Mouse (Mus musculus): ENCODE results near the gene Gm20662. TPM values are rescaled to one million over a fixed set of nuclear protein-coding genes. Genes with fewer than 3 reads are reported as not detected.

Gm20662 gene
- polyA plus RNA-seq, 1 experiment from 2014 or later = 0.25 TPM

DNA sequence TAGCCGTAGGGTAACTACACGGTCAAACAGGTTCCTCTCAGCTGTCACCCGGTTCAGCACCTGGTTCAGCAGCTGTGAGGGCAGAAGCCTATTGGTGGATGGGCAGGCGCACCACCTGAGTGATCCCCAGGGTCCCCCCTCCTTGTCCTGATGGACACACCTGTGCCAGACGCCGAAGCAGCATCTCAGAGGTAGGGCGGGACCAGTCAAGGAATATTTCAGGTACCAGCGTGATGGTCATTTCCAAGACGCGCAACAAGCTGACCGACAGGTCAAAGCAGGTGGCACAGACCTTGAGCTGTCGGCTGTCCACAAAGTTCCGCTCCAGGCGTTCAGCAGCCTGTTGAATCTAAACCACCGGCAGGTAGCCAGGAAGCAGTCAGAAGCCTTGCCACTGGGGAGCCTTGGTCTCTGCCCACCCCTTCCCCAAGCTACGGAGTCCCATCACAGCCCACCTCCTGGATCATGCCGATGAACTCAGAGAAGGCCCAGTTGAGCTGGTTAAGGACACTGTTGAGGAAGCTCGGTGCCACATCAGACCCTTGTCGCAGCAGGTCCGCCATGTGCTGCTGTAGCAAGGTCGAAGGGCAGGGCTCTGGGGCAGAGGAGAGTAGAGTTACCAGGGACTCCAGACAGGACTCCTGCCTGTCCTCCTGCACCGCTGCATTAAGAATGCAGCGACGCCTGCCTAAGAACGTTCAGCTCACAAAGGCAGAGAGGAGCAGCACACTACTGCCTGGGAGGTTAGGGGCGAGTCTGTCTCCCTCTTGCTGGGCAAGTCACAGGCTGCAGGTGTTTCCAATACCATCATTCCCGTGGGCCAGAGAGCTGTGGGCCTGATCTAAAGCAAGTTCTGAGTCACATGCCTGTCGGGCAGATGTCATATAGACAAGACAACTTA is 60.5 kb downstream of the Gm20662 start:
- no peak overlapping the region for H3K4me2 ChIP-seq (ENCODE audit: low read length)
- H3K4me3 ChIP-seq (replicated peaks; ENCODE audit: low read depth, low read length) = no peak overlapping the region
- ATAC-seq (replicated peaks; ENCODE audit: low FRiP score, low read depth) (no peak), DNase-seq (ENCODE audit: low spot score) (no peak)
- WGBS = 75% methylated on average over 28 of the region's 28 CpGs
- no peak overlapping the region for H3K9ac ChIP-seq (ENCODE audit: low read depth, low read length)
- H3K27me3 ChIP-seq (ENCODE audit: insufficient read depth, low read length) = no peaks in the 10 kb centered on the region
- no peak overlapping the region for H3K27ac ChIP-seq
- peaks cover 3% of the 10 kb centered on the region; the same call in 1 of the 2 replicates for H3K4me1 ChIP-seq (replicated peaks; ENCODE audit: insufficient read depth, low read length)
- TF ChIP-seq CTCF (IDR thresholded peaks at IDR 0.05; ENCODE audit: low read depth) = no peak
- H3K36me3 ChIP-seq (ENCODE audit: insufficient read depth, low read length) = peaks cover 45% of the 10 kb centered on the region
- no peaks in the 10 kb centered on the region for H3K9me3 ChIP-seq (replicated peaks; ENCODE audit: low read length)

GRCm38 (mm10) chr9:108057262-108057562 is 61.1 kb downstream of the Gm20662 start:
- 87% methylated on average over 5 of the region's 5 CpGs for WGBS
- Histone ChIP-seq H3K27ac (no peak overlapping the region), H3K9me3 (replicated peaks; ENCODE audit: low read length) (no peaks in the 10 kb centered on the region), H3K4me1 (replicated peaks; ENCODE audit: insufficient read depth, low read length) (peaks cover 3% of the 10 kb centered on the region; the same call in 1 of the 2 replicates), H3K4me2 (ENCODE audit: low read length) (no peak overlapping the region), H3K27me3 (ENCODE audit: insufficient read depth, low read length) (no peaks in the 10 kb centered on the region), H3K36me3 (ENCODE audit: insufficient read depth, low read length) (peaks cover 44% of the 10 kb centered on the region), H3K9ac (ENCODE audit: low read depth, low read length) (no peak overlapping the region), H3K4me3 (replicated peaks; ENCODE audit: low read depth, low read length) (no peak overlapping the region)
- TF ChIP-seq CTCF (IDR thresholded peaks at IDR 0.05; ENCODE audit: low read depth) = no peak
- no peak for DNase-seq (ENCODE audit: low spot score)
- ATAC-seq (replicated peaks; ENCODE audit: low FRiP score, low read depth) = no peak

DNA sequence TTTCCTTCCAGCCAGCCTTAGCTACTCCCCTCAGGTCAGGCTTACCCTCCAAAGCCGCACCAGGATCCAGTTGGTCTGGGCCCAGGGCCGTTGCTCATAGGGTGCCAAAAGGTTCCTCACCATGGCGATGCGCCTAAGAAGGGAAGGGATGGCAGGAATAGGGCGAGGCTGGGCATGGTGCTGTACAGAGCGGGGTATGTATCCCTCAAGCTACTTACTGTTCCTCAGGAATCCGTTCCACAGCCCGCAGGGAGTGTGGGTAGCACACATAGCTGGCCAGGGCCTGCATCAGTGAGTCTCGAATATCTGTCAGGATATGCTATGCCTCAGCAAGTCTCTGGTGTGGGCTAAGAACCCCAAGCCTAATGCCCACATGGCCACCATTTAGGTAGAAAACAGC is 62.1 kb downstream of the Gm20662 start:
- no peak overlapping the region for H3K4me3 ChIP-seq (replicated peaks; ENCODE audit: low read depth, low read length)
- H3K9me3 ChIP-seq (replicated peaks; ENCODE audit: low read length) = no peaks in the 10 kb centered on the region
- ATAC-seq (replicated peaks; ENCODE audit: low FRiP score, low read depth) (no peak), DNase-seq (ENCODE audit: low spot score) (no peak)
- no peak for TF ChIP-seq CTCF (IDR thresholded peaks at IDR 0.05; ENCODE audit: low read depth)
- H3K4me2 ChIP-seq (ENCODE audit: low read length) = no peak overlapping the region
- H3K36me3 ChIP-seq (ENCODE audit: insufficient read depth, low read length) = peaks cover 52% of the 10 kb centered on the region
- no peaks in the 10 kb centered on the region for H3K27me3 ChIP-seq (ENCODE audit: insufficient read depth, low read length)
- 92% methylated on average over 9 of the region's 9 CpGs for WGBS
- H3K4me1 ChIP-seq (replicated peaks; ENCODE audit: insufficient read depth, low read length) = peaks cover under 1% of the 10 kb centered on the region; the same call in 1 of the 2 replicates
- H3K9ac ChIP-seq (ENCODE audit: low read depth, low read length) = no peak overlapping the region
- H3K27ac ChIP-seq = no peak overlapping the region

DNA sequence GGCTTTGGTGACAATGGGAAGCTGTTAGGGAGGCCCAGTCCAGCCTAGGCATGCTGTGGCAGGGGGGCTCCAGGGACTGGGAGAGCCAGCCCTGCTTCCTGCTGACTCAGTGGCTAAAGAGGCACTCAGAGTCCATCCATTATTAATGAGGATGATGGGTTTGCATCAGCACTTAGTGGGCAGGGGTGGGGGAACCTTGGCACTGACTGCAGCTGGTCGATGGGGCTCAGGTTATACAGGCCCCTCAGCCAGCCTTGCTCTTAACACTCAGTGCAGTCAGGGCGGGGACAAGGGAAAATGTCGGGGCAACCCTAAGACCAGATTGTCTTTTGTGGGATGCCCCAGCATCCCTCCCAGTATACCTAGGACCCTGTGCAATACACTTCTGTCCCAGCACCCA is 66.0 kb downstream of the Gm20662 start:
- Histone ChIP-seq H3K4me3 (replicated peaks; ENCODE audit: low read depth, low read length) (no peak overlapping the region), H3K4me1 (replicated peaks; ENCODE audit: insufficient read depth, low read length) (no peaks in the 10 kb centered on the region), H3K9ac (ENCODE audit: low read depth, low read length) (no peak overlapping the region), H3K36me3 (ENCODE audit: insufficient read depth, low read length) (peaks cover 45% of the 10 kb centered on the region), H3K27ac (no peak overlapping the region), H3K27me3 (ENCODE audit: insufficient read depth, low read length) (no peaks in the 10 kb centered on the region), H3K9me3 (replicated peaks; ENCODE audit: low read length) (no peaks in the 10 kb centered on the region), H3K4me2 (ENCODE audit: low read length) (no peak overlapping the region)
- TF ChIP-seq CTCF (IDR thresholded peaks at IDR 0.05; ENCODE audit: low read depth) = no peak
- no peak for DNase-seq (ENCODE audit: low spot score)
- WGBS = 94% methylated on average over 3 of the region's 3 CpGs
- ATAC-seq (replicated peaks; ENCODE audit: low FRiP score, low read depth) = no peak

GRCm38 (mm10) chr9:108063361-108063760 is 67.2 kb downstream of the Gm20662 start:
- H3K27me3 ChIP-seq (ENCODE audit: insufficient read depth, low read length) = no peaks in the 10 kb centered on the region
- no peak overlapping the region for H3K4me2 ChIP-seq (ENCODE audit: low read length)
- no peak overlapping the region for H3K9ac ChIP-seq (ENCODE audit: low read depth, low read length)
- WGBS = 85% methylated on average over 12 of the region's 12 CpGs
- H3K36me3 ChIP-seq (ENCODE audit: insufficient read depth, low read length) = peaks cover 35% of the 10 kb centered on the region
- TF ChIP-seq CTCF (IDR thresholded peaks at IDR 0.05; ENCODE audit: low read depth) = no peak
- H3K9me3 ChIP-seq (replicated peaks; ENCODE audit: low read length) = no peaks in the 10 kb centered on the region
- no peak; the same call in 1 of the 2 replicates for ATAC-seq (replicated peaks; ENCODE audit: low FRiP score, low read depth)
- H3K27ac ChIP-seq = no peak overlapping the region
- no peaks in the 10 kb centered on the region for H3K4me1 ChIP-seq (replicated peaks; ENCODE audit: insufficient read depth, low read length)
- no peak for DNase-seq (ENCODE audit: low spot score)
- no peak overlapping the region for H3K4me3 ChIP-seq (replicated peaks; ENCODE audit: low read depth, low read length)

GRCm38 (mm10) chr9:108065491-108066011 is 69.4 kb downstream of the Gm20662 start:
- Histone ChIP-seq H3K4me2 (ENCODE audit: low read length) (no peak overlapping the region), H3K27me3 (ENCODE audit: insufficient read depth, low read length) (no peaks in the 10 kb centered on the region), H3K27ac (no peak overlapping the region), H3K9ac (ENCODE audit: low read depth, low read length) (no peak overlapping the region), H3K4me3 (replicated peaks; ENCODE audit: low read depth, low read length) (no peak overlapping the region), H3K9me3 (replicated peaks; ENCODE audit: low read length) (no peaks in the 10 kb centered on the region), H3K36me3 (ENCODE audit: insufficient read depth, low read length) (peaks cover 33% of the 10 kb centered on the region), H3K4me1 (replicated peaks; ENCODE audit: insufficient read depth, low read length) (no peaks in the 10 kb centered on the region)
- ATAC-seq (replicated peaks; ENCODE audit: low FRiP score, low read depth) (no peak; the same call in 1 of the 2 replicates), DNase-seq (ENCODE audit: low spot score) (peak; percentile 72)
- TF ChIP-seq CTCF (IDR thresholded peaks at IDR 0.05; ENCODE audit: low read depth) = peak; percentile 79
- 35% methylated on average over 5 of the region's 5 CpGs for WGBS

All from kidney, postnatal 0 days (tissue).